Mouse (Mus musculus) thymus, adult 2 months (tissue): ENCODE results near the gene 2010300C02Rik.

ENCODE experiments used
- CTCF ChIP-seq: fragments of 200-500 bp; IDR thresholded peaks from 2 replicates; pipeline ENCODE4 v1.5.1; 2012; ENCODE audit warnings: mild to moderate bottlenecking, control low read depth, low read length, moderate library complexity, borderline replicate concordance; ENCODE audit not compliant: control insufficient read depth, poor library complexity, insufficient read depth; ENCODE audit errors: extremely low read depth
- POLR2A ChIP-seq: fragments of 200-500 bp; IDR thresholded peaks from 2 replicates; pipeline ENCODE4 v1.6.1; 2012; ENCODE audit warnings: mild to moderate bottlenecking, low read length, control low read depth, moderate library complexity; ENCODE audit not compliant: control insufficient read depth, poor library complexity, insufficient read depth; ENCODE audit errors: extremely low read depth

GRCm38 (mm10) chr1:37614836-37615235 is 105.0 kb downstream of the 2010300C02Rik start:
- TF ChIP-seq POLR2A (no peak), CTCF (no peak)
